Mouse (Mus musculus) stomach, embryonic 16.5 days (tissue): ENCODE measurements around the gene Mdm2. TPM values are rescaled to one million over a fixed set of nuclear protein-coding genes. Genes with fewer than 3 reads are reported as not detected.
A peak's percentile ranks its signal among the peaks of the same experiment; 100 is the strongest.
"Not testable (repeated sequence)": the region's sequence is repeated elsewhere in the genome, so short reads cannot be mapped to it uniquely, and the experiment has no call there.

Experiments
- ATAC-seq: fragments of 200-750 bp; cut with Nextera tagmentation; 2 replicates; pipeline ENCODE4 v1.8.0; 2017; ENCODE audit warnings: moderate number of reproducible peaks, moderate TSS enrichment; ENCODE audit not compliant: insufficient read depth, low FRiP score
- H3K27ac ChIP-seq: fragments of 300-500 bp; sonication (generic); 2 replicates; pipeline ENCODE4 v1.5.1; 2014; ENCODE audit warnings: low read length
- H3K27me3 ChIP-seq: fragments of 300-500 bp; sonication (generic); 2 replicates; pipeline ENCODE4 v1.6.1; 2014; ENCODE audit warnings: low read length, control low read depth, mixed read lengths; ENCODE audit not compliant: control insufficient read depth, insufficient read depth
- H3K36me3 ChIP-seq: fragments of 300-500 bp; sonication (generic); 2 replicates; pipeline ENCODE4 v1.6.1; 2014; ENCODE audit warnings: low read length; ENCODE audit not compliant: control insufficient read depth, insufficient read depth
- H3K4me1 ChIP-seq: fragments of 300-500 bp; sonication (generic); 2 replicates; pipeline ENCODE4 v1.6.1; 2014; ENCODE audit warnings: low read length, control low read depth, mixed read lengths; ENCODE audit not compliant: control insufficient read depth, insufficient read depth
- H3K4me2 ChIP-seq: fragments of 300-500 bp; sonication (generic); 2 replicates; pipeline ENCODE4 v1.6.1; 2014; ENCODE audit warnings: low read depth, low read length, mixed read lengths
- H3K4me3 ChIP-seq: fragments of 300-500 bp; sonication (generic); replicated peaks from 2 replicates; pipeline ENCODE4 v1.5.1; 2014; ENCODE audit warnings: mild to moderate bottlenecking, low read length
- H3K9ac ChIP-seq: fragments of 300-500 bp; sonication (generic); 2 replicates; pipeline ENCODE4 v1.6.1; 2014; ENCODE audit warnings: low read length
- H3K9me3 ChIP-seq: fragments of 300-500 bp; sonication (generic); replicated peaks from 2 replicates; pipeline ENCODE4 v1.6.1; 2016; ENCODE audit warnings: low read length, control low read depth; ENCODE audit not compliant: control insufficient read depth
- WGBS: fragments of 180-500 bp; shearing (Covaris S2); extraction: QIAGEN DNeasy Blood & Tissue Kit; methylation state at CpG from one replicate; pipeline ENCODE4 v1.1.7; 2014; 5-methylcytosine and 5-hydroxymethylcytosine counted together
- polyA plus RNA-seq: library from polyadenylated mRNA; unstranded; fragments of >200 nt; fragmentation: Nextera tagmentation; extraction: Ambion mirVana; gene quantifications from 2 replicates; pipeline ENCODE4 v1.2.1, GENCODE M21; 2015

Gene Mdm2
- 39.5 and 39.9 TPM in 2 replicates for polyA plus RNA-seq

DNA sequence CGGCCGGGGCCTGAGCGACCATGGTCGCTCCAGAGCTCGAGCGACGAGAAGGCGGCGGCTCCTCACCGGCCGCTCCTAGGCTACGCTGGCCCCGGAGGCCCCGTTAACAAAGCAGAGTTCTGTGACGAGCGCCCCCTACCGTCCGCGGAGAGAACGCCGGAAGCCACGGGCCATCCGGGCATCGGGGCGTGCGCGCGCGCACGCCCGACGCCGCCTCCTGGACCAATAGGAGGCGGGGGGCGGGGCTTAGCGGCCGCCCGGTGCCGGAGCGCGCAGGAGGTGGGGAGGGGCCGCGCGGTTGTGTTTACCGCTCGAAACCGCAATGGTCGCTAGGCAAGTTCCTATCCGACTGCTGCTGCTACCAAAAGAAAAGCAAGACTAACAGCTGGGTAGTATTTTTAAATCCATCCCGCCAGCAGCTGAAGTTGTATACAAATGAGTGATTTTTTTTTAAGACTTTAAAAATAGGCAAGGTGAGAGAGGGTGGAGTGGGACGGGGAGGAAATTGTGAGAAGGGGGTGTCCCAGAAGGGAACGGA lies at the start of gene Mdm2:
Gene Mdm2, minus strand, starts transcription at position 155 of the 538 bp plus-strand sequence.
- Histone ChIP-seq H3K4me2 (peak within 1 kb of the TSS; percentile 70), H3K36me3 (0 out of 2 replicates have a peak, but pooled peaks cover 4% of the 10 kb centered on the region), H3K27ac (peak within 1 kb of the TSS; percentile 99), H3K27me3 (no peaks in the 10 kb centered on the region), H3K9me3 (no peaks in the 10 kb centered on the region), H3K9ac (peak within 1 kb of the TSS; percentile 100), H3K4me3 (peak within 1 kb of the TSS; percentile 87), H3K4me1 (peaks cover 14% of the 10 kb centered on the region)
- under 1% methylated on average over 51 of the region's 52 CpGs for WGBS
- ATAC-seq, result peak; percentile 89

- H3K9ac ChIP-seq, result no peak overlapping the region
- no peaks in the 10 kb centered on the region for H3K9me3 ChIP-seq
- H3K4me3 ChIP-seq, result no peak overlapping the region
- ATAC-seq, result no peak
- peaks cover 42% of the 10 kb centered on the region for H3K36me3 ChIP-seq
- WGBS, result 89% methylated on average over 10 of the region's 10 CpGs
- no peak overlapping the region for H3K4me2 ChIP-seq
- no peaks in the 10 kb centered on the region for H3K27me3 ChIP-seq
- H3K4me1 ChIP-seq, result no peaks in the 10 kb centered on the region
- H3K27ac ChIP-seq, result no peak overlapping the region
Measured at GRCm38 (mm10) chr10:117759844-117760630, 49.5 kb upstream of the Mdm2 start.

DNA sequence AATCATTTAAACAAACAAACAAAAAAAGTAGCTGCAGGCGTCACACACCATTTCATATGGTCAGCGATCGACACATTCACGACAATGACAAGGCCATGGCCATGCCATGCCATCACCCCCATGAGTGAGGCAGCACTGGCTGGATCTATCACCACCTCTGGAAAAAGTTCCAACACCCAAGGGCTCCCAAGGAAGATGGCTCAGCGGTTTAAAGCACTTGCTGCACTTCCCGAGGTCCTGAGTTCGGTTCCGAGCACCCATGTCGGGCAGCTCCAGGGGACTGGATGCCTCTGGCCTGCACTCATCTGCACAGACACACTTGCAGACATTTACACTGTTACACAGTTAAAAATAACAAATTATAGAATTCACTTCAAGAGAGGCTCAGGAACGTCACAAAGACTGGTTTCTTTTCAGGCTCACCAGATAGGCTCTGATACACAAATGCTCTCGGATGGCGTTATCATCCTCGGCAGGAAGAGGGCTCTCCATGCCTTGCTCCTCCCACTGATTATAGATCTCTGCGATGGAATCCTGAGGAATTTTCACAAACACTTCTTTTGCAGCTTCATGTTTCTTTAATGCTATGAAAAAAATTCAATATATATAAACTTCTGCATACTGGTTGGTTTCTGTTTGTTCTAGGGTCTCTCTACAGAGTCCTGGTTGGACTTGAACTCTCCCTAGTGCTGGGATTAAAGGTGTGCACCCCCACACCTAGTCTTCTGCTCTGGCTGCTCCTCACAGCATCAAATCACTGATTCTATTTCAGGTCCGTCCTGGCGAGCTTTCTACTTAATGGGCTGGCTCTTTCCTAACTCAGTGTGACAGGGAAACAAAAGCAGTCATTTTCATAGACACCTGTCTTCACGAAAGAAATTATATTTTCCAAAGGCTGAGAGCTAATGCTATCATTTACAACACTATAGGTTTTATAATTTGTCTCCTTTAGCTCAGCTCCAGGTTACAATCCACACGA lies 48.5 kb upstream of the Mdm2 start:
- ATAC-seq, result no peak
- WGBS, result 88% methylated on average over 18 of the region's 18 CpGs
- Histone ChIP-seq H3K27me3 (no peaks in the 10 kb centered on the region), H3K9me3 (no peaks in the 10 kb centered on the region), H3K4me2 (no peak overlapping the region), H3K9ac (no peak overlapping the region), H3K4me3 (no peak overlapping the region), H3K36me3 (peaks cover 45% of the 10 kb centered on the region), H3K27ac (no peak overlapping the region), H3K4me1 (no peaks in the 10 kb centered on the region)

GRCm38 (mm10) chr10:117758344-117758743 lies 47.8 kb upstream of the Mdm2 start:
- 92% methylated on average over 3 of the region's 3 CpGs for WGBS

GRCm38 (mm10) chr10:117757796-117758342 lies 47.3 kb upstream of the Mdm2 start:
- no peak overlapping the region for H3K27ac ChIP-seq
- H3K4me3 ChIP-seq, result no peak overlapping the region
- no peak overlapping the region for H3K4me2 ChIP-seq
- no peak for ATAC-seq
- no peaks in the 10 kb centered on the region for H3K4me1 ChIP-seq
- H3K27me3 ChIP-seq, result no peaks in the 10 kb centered on the region
- peaks cover 42% of the 10 kb centered on the region for H3K36me3 ChIP-seq
- 93% methylated on average over 7 of the region's 7 CpGs for WGBS
- H3K9ac ChIP-seq, result no peak overlapping the region
- H3K9me3 ChIP-seq, result no peaks in the 10 kb centered on the region

More at GRCm38 (mm10) chr10:117758344-117758743, 47.8 kb upstream of the Mdm2 start:
- H3K9me3 ChIP-seq, H3K4me1 ChIP-seq, H3K4me2 ChIP-seq, H3K9ac ChIP-seq, H3K4me3 ChIP-seq, H3K27me3 ChIP-seq, H3K27ac ChIP-seq, ATAC-seq: not testable (repeated sequence)
- peaks cover 45% of the 10 kb centered on the region for H3K36me3 ChIP-seq

- Histone ChIP-seq H3K9ac (no peak overlapping the region), H3K27ac (no peak overlapping the region), H3K4me3 (no peak overlapping the region), H3K9me3 (no peaks in the 10 kb centered on the region), H3K4me2 (no peak overlapping the region), H3K36me3 (peaks cover 43% of the 10 kb centered on the region), H3K4me1 (no peaks in the 10 kb centered on the region), H3K27me3 (no peaks in the 10 kb centered on the region)
- no peak for ATAC-seq
- WGBS, result 78% methylated on average over 1 of the region's 1 CpGs
Measured at GRCm38 (mm10) chr10:117757259-117757658, 46.7 kb upstream of the Mdm2 start.

DNA sequence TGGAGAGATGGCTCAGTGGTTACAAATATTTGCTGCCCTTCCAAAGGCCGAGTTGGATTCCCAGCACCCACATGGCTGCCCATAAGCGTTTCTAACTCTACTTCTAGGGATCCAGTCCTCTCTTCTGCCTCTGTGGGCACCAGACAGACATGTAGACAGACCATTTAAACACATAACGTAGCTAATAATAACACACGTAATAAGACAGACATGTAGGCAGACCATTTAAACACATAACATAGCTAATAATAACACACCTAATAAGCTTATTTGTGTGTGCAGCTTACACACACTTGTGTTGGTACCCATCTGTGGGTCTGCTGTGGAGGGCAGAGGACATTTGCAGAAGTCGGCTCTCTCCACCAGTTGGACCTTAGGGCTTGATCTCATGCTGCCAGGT lies 46.2 kb upstream of the Mdm2 start:
- Histone ChIP-seq H3K27me3 (no peaks in the 10 kb centered on the region), H3K9me3 (no peaks in the 10 kb centered on the region), H3K4me2 (no peak overlapping the region), H3K4me1 (no peaks in the 10 kb centered on the region), H3K4me3 (no peak overlapping the region), H3K9ac (no peak overlapping the region), H3K36me3 (peaks cover 46% of the 10 kb centered on the region), H3K27ac (no peak overlapping the region)
- no peak for ATAC-seq
- 93% methylated on average over 5 of the region's 5 CpGs for WGBS

GRCm38 (mm10) chr10:117755799-117756467 lies 45.4 kb upstream of the Mdm2 start:
- Histone ChIP-seq H3K4me3 (no peak overlapping the region), H3K9ac (no peak overlapping the region), H3K9me3 (no peaks in the 10 kb centered on the region), H3K27me3 (no peaks in the 10 kb centered on the region), H3K4me1 (no peaks in the 10 kb centered on the region), H3K27ac (no peak overlapping the region), H3K36me3 (peaks cover 42% of the 10 kb centered on the region), H3K4me2 (no peak overlapping the region)
- no peak for ATAC-seq
- 87% methylated on average over 11 of the region's 11 CpGs for WGBS
